Mouse (Mus musculus) MEL (cell line): ENCODE measurements around the gene Plxna3. TPM values are rescaled to one million over a fixed set of nuclear protein-coding genes. Genes with fewer than 3 reads are reported as not detected.

Source experiments
- DNase-seq: peaks from one replicate; pipeline ENCODE4 v3.0.0; 2011; ENCODE audit warnings: low read depth, low spot score
- H3K27ac ChIP-seq: 2 replicates; pipeline ENCODE4 v1.5.1; 2012; ENCODE audit warnings: low read depth, mild to moderate bottlenecking, control low read depth, low read length, moderate library complexity; ENCODE audit not compliant: control insufficient read depth
- H3K27me3 ChIP-seq, 2 experiments: fragments of 150-350 bp in 1 of 2; sonication (generic) in 1 of 2; 2 replicates each; pipeline ENCODE4 v1.6.1; 2012; ENCODE audit warnings: low read length in 2 of 2, mild to moderate bottlenecking in 2 of 2, improper control_type of control experiment in 1 of 2, moderate library complexity in 1 of 2; ENCODE audit not compliant: insufficient read depth in 2 of 2, control insufficient read depth in 1 of 2
- H3K36me3 ChIP-seq, 2 experiments: 2 replicates each; pipeline ENCODE4 v1.6.1; 2012 to 2014; ENCODE audit warnings: low read length in 2 of 2, improper control_type of control experiment in 1 of 2, inconsistent platforms in 1 of 2, mild to moderate bottlenecking in 1 of 2; ENCODE audit not compliant: insufficient read depth in 2 of 2, control insufficient read depth in 1 of 2
- H3K4me1 ChIP-seq, 2 experiments: fragments of 150-350 bp in 1 of 2; sonication (generic) in 1 of 2; 2 replicates each; pipeline ENCODE4 v1.6.1; 2012; ENCODE audit warnings: low read length in 2 of 2, improper control_type of control experiment in 1 of 2, mild to moderate bottlenecking in 1 of 2; ENCODE audit not compliant: insufficient read depth in 2 of 2, control insufficient read depth in 1 of 2
- H3K4me3 ChIP-seq, 2 experiments: fragments of 150-350 bp in 1 of 2; sonication (generic) in 1 of 2; 2 replicates each; pipeline ENCODE4 v1.5.1; 2012; ENCODE audit warnings: low read depth in 2 of 2, low read length in 2 of 2, mild to moderate bottlenecking in 2 of 2, moderate library complexity in 2 of 2, control low read depth in 1 of 2, improper control_type of control experiment in 1 of 2; ENCODE audit not compliant: control insufficient read depth in 1 of 2, insufficient read depth in 1 of 2
- H3K79me2 ChIP-seq: 2 replicates; pipeline ENCODE4 v1.6.1; 2012; ENCODE audit warnings: mild to moderate bottlenecking, low read length, moderate library complexity; ENCODE audit not compliant: control insufficient read depth, poor library complexity, insufficient read depth
- H3K9ac ChIP-seq: 2 replicates; pipeline ENCODE4 v1.6.1; 2012; ENCODE audit warnings: low read depth, mild to moderate bottlenecking, control low read depth, low read length, moderate library complexity; ENCODE audit not compliant: control insufficient read depth, poor library complexity, severe bottlenecking
- H3K9me3 ChIP-seq: fragments of 150-350 bp; sonication (generic); replicated peaks from 2 replicates; pipeline ENCODE4 v1.6.1; 2012; ENCODE audit warnings: mild to moderate bottlenecking, low read length, improper control_type of control experiment, moderate library complexity; ENCODE audit not compliant: insufficient read depth
- CHD2 ChIP-seq: IDR thresholded peaks from 2 replicates; pipeline ENCODE4 v1.6.1; 2011; ENCODE audit warnings: low read length, improper control_type of control experiment
- EP300 ChIP-seq, 2 experiments: IDR thresholded peaks; 2 replicates each; pipeline ENCODE4 v1.6.1; 2011; ENCODE audit warnings: improper control_type of control experiment in 2 of 2, low read length in 2 of 2, low read depth in 1 of 2, mild to moderate bottlenecking in 1 of 2
- GABPA ChIP-seq: IDR thresholded peaks from 2 replicates; pipeline ENCODE4 v1.6.1; 2012; ENCODE audit warnings: low read depth, mild to moderate bottlenecking, inconsistent platforms, low read length, improper control_type of control experiment, moderate library complexity
- GATA1 ChIP-seq: IDR thresholded peaks from 2 replicates; pipeline ENCODE4 v1.6.1; 2011; ENCODE audit warnings: low read depth, low read length, improper control_type of control experiment
- HCFC1 ChIP-seq: IDR thresholded peaks from 2 replicates; pipeline ENCODE4 v1.6.1; 2012; ENCODE audit warnings: low read depth, mild to moderate bottlenecking, inconsistent platforms, low read length, improper control_type of control experiment, moderate library complexity
- MAFK ChIP-seq: IDR thresholded peaks from 2 replicates; pipeline ENCODE4 v1.6.1; 2011; ENCODE audit warnings: low read depth, mild to moderate bottlenecking, low read length, improper control_type of control experiment, borderline replicate concordance
- MAX ChIP-seq: IDR thresholded peaks from 2 replicates; pipeline ENCODE4 v1.6.1; 2011; ENCODE audit warnings: low read length, improper control_type of control experiment
- MEF2A ChIP-seq: IDR thresholded peaks from 2 replicates; pipeline ENCODE4 v1.6.1; 2014; ENCODE audit warnings: low read depth, mild to moderate bottlenecking, inconsistent platforms, low read length, improper control_type of control experiment; ENCODE audit not compliant: poor library complexity, insufficient replicate concordance, severe bottlenecking; ENCODE audit errors: extremely low read depth
- MXI1 ChIP-seq: IDR thresholded peaks from 2 replicates; pipeline ENCODE4 v1.6.1; 2011; ENCODE audit warnings: mild to moderate bottlenecking, low read depth, low read length, improper control_type of control experiment
- MYB ChIP-seq: IDR thresholded peaks from 2 replicates; pipeline ENCODE4 v1.6.1; 2011; ENCODE audit warnings: mild to moderate bottlenecking, low read depth, low read length, improper control_type of control experiment
- POLR2A ChIP-seq, 2 experiments: IDR thresholded peaks; 2 replicates each; pipeline ENCODE4 v1.6.1; 2011 to 2012; ENCODE audit warnings: low read length in 2 of 2, mild to moderate bottlenecking in 2 of 2, control low read depth in 1 of 2, improper control_type of control experiment in 1 of 2, low read depth in 1 of 2, moderate library complexity in 1 of 2; ENCODE audit not compliant: control insufficient read depth in 1 of 2, insufficient read depth in 1 of 2, poor library complexity in 1 of 2
- POLR2AphosphoS2 ChIP-seq: IDR thresholded peaks from 2 replicates; pipeline ENCODE4 v1.6.1; 2011; ENCODE audit warnings: low read length, improper control_type of control experiment
- RAD21 ChIP-seq: IDR thresholded peaks from 2 replicates; pipeline ENCODE4 v1.6.1; 2011; ENCODE audit warnings: mild to moderate bottlenecking, low read depth, low read length, improper control_type of control experiment
- RCOR1 ChIP-seq: IDR thresholded peaks from 2 replicates; pipeline ENCODE4 v1.6.1; 2012; ENCODE audit warnings: low read depth, mild to moderate bottlenecking, inconsistent platforms, low read length, improper control_type of control experiment
- SIN3A ChIP-seq: IDR thresholded peaks from 2 replicates; pipeline ENCODE4 v1.6.1; 2012; ENCODE audit warnings: low read length, improper control_type of control experiment, inconsistent platforms
- SMC3 ChIP-seq: IDR thresholded peaks from 2 replicates; pipeline ENCODE4 v1.6.1; 2011; ENCODE audit warnings: low read depth, low read length, improper control_type of control experiment
- TAL1 ChIP-seq: IDR thresholded peaks from 2 replicates; pipeline ENCODE4 v1.6.1; 2012; ENCODE audit warnings: mild to moderate bottlenecking, inconsistent platforms, low read length, moderate library complexity, mixed read lengths
- TBP ChIP-seq: IDR thresholded peaks from 2 replicates; pipeline ENCODE4 v1.8.0; 2011; ENCODE audit warnings: low read depth, low read length, improper control_type of control experiment
- UBTF ChIP-seq: IDR thresholded peaks from 2 replicates; pipeline ENCODE4 v1.6.1; 2012; ENCODE audit warnings: low read depth, mild to moderate bottlenecking, inconsistent platforms, low read length, improper control_type of control experiment, moderate library complexity, borderline replicate concordance; ENCODE audit not compliant: insufficient read depth
- USF1 ChIP-seq: IDR thresholded peaks from 2 replicates; pipeline ENCODE4 v1.6.1; 2014; ENCODE audit warnings: low read depth, mild to moderate bottlenecking, inconsistent platforms, low read length, improper control_type of control experiment, moderate library complexity
- USF2 ChIP-seq, 2 experiments: IDR thresholded peaks; 2 replicates each; pipeline ENCODE4 v1.6.1; 2011 to 2012; ENCODE audit warnings: improper control_type of control experiment in 2 of 2, low read length in 2 of 2, borderline replicate concordance in 1 of 2, inconsistent platforms in 1 of 2, low read depth in 1 of 2, mild to moderate bottlenecking in 1 of 2; ENCODE audit not compliant: insufficient read depth in 1 of 2
- ZC3H11A ChIP-seq: IDR thresholded peaks from 2 replicates; pipeline ENCODE4 v1.6.1; 2012; ENCODE audit warnings: low read depth, mild to moderate bottlenecking, inconsistent platforms, low read length, improper control_type of control experiment
- ZKSCAN1 ChIP-seq: IDR thresholded peaks from 2 replicates; pipeline ENCODE4 v1.6.1; 2012; ENCODE audit warnings: low read depth, mild to moderate bottlenecking, inconsistent platforms, low read length, improper control_type of control experiment, moderate library complexity
- ZMIZ1 ChIP-seq: IDR thresholded peaks from 2 replicates; pipeline ENCODE4 v1.6.1; 2012; ENCODE audit warnings: low read depth, mild to moderate bottlenecking, inconsistent platforms, low read length, improper control_type of control experiment, moderate library complexity
- ZNF384 ChIP-seq: IDR thresholded peaks from 2 replicates; pipeline ENCODE4 v1.6.1; 2012; ENCODE audit warnings: low read depth, mild to moderate bottlenecking, inconsistent platforms, low read length, improper control_type of control experiment
- polyA plus RNA-seq, 2 experiments: library from polyadenylated mRNA; stranded (reverse) in 1 of 2; unstranded in 1 of 2; fragments of >175 nt in 1 of 2; fragments of >200 nt in 1 of 2; gene quantifications; 2 replicates each; pipeline versions ENCODE4 v1.2.1 to v1.2.4; 2012; ENCODE audit warnings: low replicate concordance in 2 of 2, low read depth in 1 of 2; ENCODE audit not compliant: insufficient read length in 2 of 2, insufficient read depth in 1 of 2, missing spikeins in 1 of 2
- total RNA-seq: library from RNA; depleted of rRNA; stranded (reverse); fragments of 300-350 nt; gene quantifications from 2 replicates; pipeline ENCODE4 v1.2.3, GENCODE M21; 2012

Gene Plxna3
- total and polyA plus RNA-seq, 3 experiments = 8.3 to 13.7 TPM; not detected in 1

- TF ChIP-seq HCFC1 (peak; percentile 82), EP300 (IDR thresholded peaks at IDR 0.05; ENCODE audit: low read depth in 1 of 2, low read length in 2 of 2) (no peak; a peak in 1 of 4 replicates), MYB (no peak), UBTF (no peak), MAFK (no peak), CHD2 (no peak), MAX (peak; percentile 96), ZMIZ1 (peak; percentile 75; the same call in 1 of the 2 replicates), GABPA (no peak)
Observed at GRCm38 (mm10) chrX:74372888-74373549, 44.2 kb downstream of the Plxna3 start, which contains the start of the genes Ubl4a and Slc10a3 (continued).

GRCm38 (mm10) chrX:74384451-74384850 is 55.6 kb downstream of the Plxna3 start:
- H3K9me3 ChIP-seq = no peaks in the 10 kb centered on the region
- no peaks in the 10 kb centered on the region for H3K27me3 ChIP-seq
- H3K27ac ChIP-seq = no peak overlapping the region
- H3K4me3 ChIP-seq = no peak overlapping the region
- no peak for TF ChIP-seq POLR2A (IDR thresholded peaks at IDR 0.05; ENCODE audit: control insufficient read depth in 1 of 2, insufficient read depth in 1 of 2, low read depth in 1 of 2, low read length in 2 of 2, poor library complexity in 1 of 2)
- no peak for TF ChIP-seq SMC3
- TF ChIP-seq TAL1 = peak; percentile 30; the same call in 1 of the 2 replicates
- no peak for TF ChIP-seq ZKSCAN1
- no peak for TF ChIP-seq ZNF384
- H3K36me3 ChIP-seq = peaks cover 0 to 2% of the 10 kb centered on the region in 2 experiments; a peak in 1 of 4 replicates
- no peaks in the 10 kb centered on the region for H3K79me2 ChIP-seq
- H3K9ac ChIP-seq = no peak overlapping the region
- no peak for DNase-seq
- peaks cover 0 to 3% of the 10 kb centered on the region in 2 experiments; a peak in 1 of 4 replicates for H3K4me1 ChIP-seq

- Histone ChIP-seq H3K36me3 (peaks cover 0 to 7% of the 10 kb centered on the region in 2 experiments; a peak in 2 of 4 replicates), H3K4me3 (no peak overlapping the region), H3K9ac (no peak overlapping the region), H3K79me2 (no peaks in the 10 kb centered on the region; the same call in 1 of the 2 replicates), H3K9me3 (no peaks in the 10 kb centered on the region), H3K27me3 (no peaks in the 10 kb centered on the region), H3K4me1 (peaks cover 0 to 5% of the 10 kb centered on the region in 2 experiments; a peak in 1 of 4 replicates), H3K27ac (no peak overlapping the region)
- TF ChIP-seq POLR2AphosphoS2 (no peak), GATA1 (peak; percentile 25; the same call in 1 of the 2 replicates), EP300 (IDR thresholded peaks at IDR 0.05; ENCODE audit: low read depth in 1 of 2, low read length in 2 of 2) (peak in 1 of 2 experiments; percentile 21; a peak in 1 of 4 replicates), TAL1 (peak; percentile 83), MEF2A (no peak), RAD21 (no peak), MYB (no peak), MXI1 (no peak), HCFC1 (no peak), ZC3H11A (no peak), USF1 (no peak), CHD2 (no peak), SIN3A (no peak), ZMIZ1 (no peak), TBP (no peak), RCOR1 (no peak), USF2 (IDR thresholded peaks at IDR 0.05; ENCODE audit: borderline replicate concordance in 1 of 2, insufficient read depth in 1 of 2, low read depth in 1 of 2, low read length in 2 of 2) (no peak)
- DNase-seq = peak; percentile 39
Observed at GRCm38 (mm10) chrX:74388153-74388552, 59.3 kb downstream of the Plxna3 start.
